Mouse (Mus musculus) heart, embryonic 12.5 days (tissue): ENCODE results near the gene Fosb. TPM values are rescaled to one million over a fixed set of nuclear protein-coding genes. Genes with fewer than 3 reads are reported as not detected.
A peak's percentile ranks its signal among the peaks of the same experiment; 100 is the strongest.

Experiments used
- ATAC-seq: fragments of 200-750 bp; cut with Nextera tagmentation; 2 replicates; pipeline ENCODE4 v1.8.0; 2017; ENCODE audit warnings: moderate TSS enrichment, moderate library complexity; ENCODE audit not compliant: insufficient number of reproducible peaks, low FRiP score
- H3K27ac ChIP-seq: fragments of 300-500 bp; sonication (generic); 2 replicates; pipeline ENCODE4 v1.5.1; 2016; ENCODE audit warnings: mild to moderate bottlenecking, moderate library complexity; ENCODE audit not compliant: poor library complexity, severe bottlenecking
- H3K27me3 ChIP-seq: fragments of 300-500 bp; sonication (generic); replicated peaks from 2 replicates; pipeline ENCODE4 v1.6.1; 2016; ENCODE audit warnings: mild to moderate bottlenecking, moderate library complexity
- H3K36me3 ChIP-seq: fragments of 300-500 bp; sonication (generic); 2 replicates; pipeline ENCODE4 v1.6.1; 2016; ENCODE audit warnings: mild to moderate bottlenecking, moderate library complexity
- H3K4me1 ChIP-seq: fragments of 300-500 bp; sonication (generic); replicated peaks from 2 replicates; pipeline ENCODE4 v1.6.1; 2016; ENCODE audit warnings: mild to moderate bottlenecking
- H3K4me2 ChIP-seq: fragments of 300-500 bp; sonication (generic); 2 replicates; pipeline ENCODE4 v1.6.1; 2016; ENCODE audit warnings: mild to moderate bottlenecking, moderate library complexity
- H3K4me3 ChIP-seq: fragments of 300-500 bp; sonication (generic); 2 replicates; pipeline ENCODE4 v1.5.1; 2016; ENCODE audit warnings: mild to moderate bottlenecking
- H3K9ac ChIP-seq: fragments of 300-500 bp; sonication (generic); 2 replicates; pipeline ENCODE4 v1.6.1; 2016; ENCODE audit warnings: mild to moderate bottlenecking, moderate library complexity
- H3K9me3 ChIP-seq: fragments of 300-500 bp; sonication (generic); replicated peaks from 2 replicates; pipeline ENCODE4 v1.6.1; 2016; ENCODE audit warnings: mild to moderate bottlenecking, moderate library complexity
- WGBS: fragments of 180-500 bp; shearing (Covaris S2); methylation state at CpG from one replicate; pipeline ENCODE4 v1.1.7; 2016; 5-methylcytosine and 5-hydroxymethylcytosine counted together
- polyA plus RNA-seq: library from polyadenylated mRNA; unstranded; fragments of >200 nt; fragmentation: Nextera tagmentation; extraction: Ambion mirVana; gene quantifications from 2 replicates; pipeline ENCODE4 v1.2.1, GENCODE M21; 2016

Gene Fosb
- polyA plus RNA-seq, 1 experiment from 2014 or later, result 0.37 TPM

GRCm38 (mm10) chr7:19327782-19328181, 17.9 kb upstream of the Fosb start:
- no peaks in the 10 kb centered on the region for H3K27me3 ChIP-seq
- H3K4me2 ChIP-seq, result peak overlapping the region; percentile 81
- H3K36me3 ChIP-seq, result no peaks in the 10 kb centered on the region
- peak overlapping the region; percentile 63; the same call in 1 of the 2 replicates for H3K9ac ChIP-seq
- WGBS, result 76% methylated on average over 5 of the region's 5 CpGs
- peak overlapping the region; percentile 93 for H3K27ac ChIP-seq
- peak overlapping the region; percentile 41; the same call in 1 of the 2 replicates for H3K4me3 ChIP-seq
- ATAC-seq, result no peak
- peaks cover 3% of the 10 kb centered on the region; the same call in 1 of the 2 replicates for H3K9me3 ChIP-seq
- H3K4me1 ChIP-seq, result peaks cover 43% of the 10 kb centered on the region

- H3K27ac ChIP-seq, result peak overlapping the region; percentile 93
- H3K4me3 ChIP-seq, result peak overlapping the region; percentile 41
- peak overlapping the region; percentile 81 for H3K4me2 ChIP-seq
- peak overlapping the region; percentile 63 for H3K9ac ChIP-seq
- ATAC-seq, result peak; percentile 87
- 0% methylated on average over 22 of the region's 22 CpGs for WGBS
- peaks cover 48% of the 10 kb centered on the region for H3K4me1 ChIP-seq
- H3K27me3 ChIP-seq, result no peaks in the 10 kb centered on the region
- H3K9me3 ChIP-seq, result peaks cover 3% of the 10 kb centered on the region; the same call in 1 of the 2 replicates
- no peaks in the 10 kb centered on the region for H3K36me3 ChIP-seq
These were observed 17.3 kb upstream of the Fosb start for GRCm38 (mm10) chr7:19327128-19327527.

GRCm38 (mm10) chr7:19326359-19326758, 16.5 kb upstream of the Fosb start:
- Histone ChIP-seq H3K4me3 (peak overlapping the region; percentile 41), H3K4me2 (peak overlapping the region; percentile 81), H3K9me3 (peaks cover 3% of the 10 kb centered on the region; the same call in 1 of the 2 replicates), H3K4me1 (peaks cover 47% of the 10 kb centered on the region), H3K36me3 (no peaks in the 10 kb centered on the region), H3K9ac (peak overlapping the region; percentile 63), H3K27me3 (no peaks in the 10 kb centered on the region), H3K27ac (peak overlapping the region; percentile 93)
- peak; percentile 84 for ATAC-seq
- under 1% methylated on average over 20 of the region's 20 CpGs for WGBS

GRCm38 (mm10) chr7:19325262-19326199, 15.7 kb upstream of the Fosb start:
- Histone ChIP-seq H3K27me3 (no peaks in the 10 kb centered on the region), H3K36me3 (no peaks in the 10 kb centered on the region), H3K4me1 (peaks cover 48% of the 10 kb centered on the region), H3K4me3 (no peak overlapping the region), H3K9ac (peak overlapping the region; percentile 63; the same call in 1 of the 2 replicates), H3K9me3 (peaks cover 3% of the 10 kb centered on the region; the same call in 1 of the 2 replicates), H3K4me2 (peak overlapping the region; percentile 81), H3K27ac (0 out of 2 replicates have a peak overlapping the region, but pooled peaks have one; percentile 17)
- WGBS, result 64% methylated on average over 21 of the region's 21 CpGs
- ATAC-seq, result no peak

GRCm38 (mm10) chr7:19324221-19324620, 14.4 kb upstream of the Fosb start:
- H3K4me3 ChIP-seq, result no peak overlapping the region
- no peak overlapping the region for H3K9ac ChIP-seq
- WGBS, result 85% methylated on average over 11 of the region's 11 CpGs
- H3K9me3 ChIP-seq, result peaks cover 3% of the 10 kb centered on the region; the same call in 1 of the 2 replicates
- H3K4me2 ChIP-seq, result no peak overlapping the region
- peaks cover 53% of the 10 kb centered on the region for H3K4me1 ChIP-seq
- no peak for ATAC-seq
- H3K27me3 ChIP-seq, result no peaks in the 10 kb centered on the region
- no peaks in the 10 kb centered on the region for H3K36me3 ChIP-seq
- no peak overlapping the region for H3K27ac ChIP-seq

- no peak for ATAC-seq
- no peaks in the 10 kb centered on the region for H3K9me3 ChIP-seq
- 46% methylated on average over 9 of the region's 9 CpGs for WGBS
These were observed 12.6 kb upstream of the Fosb start for GRCm38 (mm10) chr7:19322489-19322888.

GRCm38 (mm10) chr7:19321464-19321863, 11.6 kb upstream of the Fosb start:
- H3K9me3 ChIP-seq, result no peaks in the 10 kb centered on the region
- peaks cover 46% of the 10 kb centered on the region for H3K4me1 ChIP-seq
- 0 out of 2 replicates have a peak, but pooled peaks cover under 1% of the 10 kb centered on the region for H3K27me3 ChIP-seq
- 61% methylated on average over 5 of the region's 5 CpGs for WGBS
- no peak overlapping the region for H3K9ac ChIP-seq
- no peaks in the 10 kb centered on the region for H3K36me3 ChIP-seq
- H3K4me3 ChIP-seq, result no peak overlapping the region
- no peak overlapping the region for H3K4me2 ChIP-seq
- H3K27ac ChIP-seq, result no peak overlapping the region
- ATAC-seq, result no peak

More at GRCm38 (mm10) chr7:19322489-19322888, 12.6 kb upstream of the Fosb start:
- Histone ChIP-seq H3K27me3 (no peaks in the 10 kb centered on the region), H3K9ac (no peak overlapping the region), H3K4me3 (no peak overlapping the region), H3K36me3 (no peaks in the 10 kb centered on the region), H3K4me1 (peaks cover 49% of the 10 kb centered on the region), H3K4me2 (no peak overlapping the region), H3K27ac (no peak overlapping the region)

- H3K36me3 ChIP-seq, result no peaks in the 10 kb centered on the region
- 45% methylated on average over 7 of the region's 7 CpGs for WGBS
- H3K4me2 ChIP-seq, result peak overlapping the region; percentile 75
- H3K27ac ChIP-seq, result no peak overlapping the region
- H3K4me3 ChIP-seq, result no peak overlapping the region
- ATAC-seq, result no peak
- no peak overlapping the region for H3K9ac ChIP-seq
- peaks cover 39% of the 10 kb centered on the region for H3K4me1 ChIP-seq
- no peaks in the 10 kb centered on the region for H3K9me3 ChIP-seq
- H3K27me3 ChIP-seq, result 0 out of 2 replicates have a peak, but pooled peaks cover 8% of the 10 kb centered on the region
These were observed 10.8 kb upstream of the Fosb start for GRCm38 (mm10) chr7:19320637-19321036.

- peak overlapping the region; percentile 75 for H3K4me2 ChIP-seq
These were observed 10.1 kb upstream of the Fosb start for GRCm38 (mm10) chr7:19319906-19320305.

GRCm38 (mm10) chr7:19319458-19319857, 9.6 kb upstream of the Fosb start:
- WGBS, result 20% methylated on average over 9 of the region's 9 CpGs
- Histone ChIP-seq H3K9ac (peak overlapping the region; percentile 65), H3K4me1 (peaks cover 36% of the 10 kb centered on the region), H3K27ac (no peak overlapping the region), H3K4me3 (peak overlapping the region; percentile 48), H3K36me3 (no peaks in the 10 kb centered on the region), H3K9me3 (no peaks in the 10 kb centered on the region), H3K27me3 (0 out of 2 replicates have a peak, but pooled peaks cover 8% of the 10 kb centered on the region), H3K4me2 (peak overlapping the region; percentile 75)
- ATAC-seq, result peak; percentile 65

More at GRCm38 (mm10) chr7:19319906-19320305, 10.1 kb upstream of the Fosb start:
- Histone ChIP-seq H3K27me3 (0 out of 2 replicates have a peak, but pooled peaks cover 8% of the 10 kb centered on the region), H3K9me3 (no peaks in the 10 kb centered on the region), H3K4me1 (peaks cover 36% of the 10 kb centered on the region), H3K4me3 (peak overlapping the region; percentile 48), H3K9ac (peak overlapping the region; percentile 65), H3K36me3 (no peaks in the 10 kb centered on the region), H3K27ac (no peak overlapping the region)
- peak; percentile 94 for ATAC-seq
- under 1% methylated on average over 38 of the region's 41 CpGs for WGBS

GRCm38 (mm10) chr7:19318676-19319075, 8.8 kb upstream of the Fosb start:
- Histone ChIP-seq H3K36me3 (no peaks in the 10 kb centered on the region), H3K9ac (no peak overlapping the region), H3K27me3 (0 out of 2 replicates have a peak, but pooled peaks cover 8% of the 10 kb centered on the region), H3K4me1 (peaks cover 36% of the 10 kb centered on the region), H3K4me2 (no peak overlapping the region), H3K9me3 (no peaks in the 10 kb centered on the region), H3K4me3 (no peak overlapping the region), H3K27ac (no peak overlapping the region)
- no peak for ATAC-seq
- WGBS, result 74% methylated on average over 7 of the region's 7 CpGs
